Mouse (Mus musculus): ENCODE results near the gene Gm3233. TPM values are rescaled to one million over a fixed set of nuclear protein-coding genes. Genes with fewer than 3 reads are reported as not detected.
"Not testable (repeated sequence)": the region's sequence is repeated elsewhere in the genome, so short reads cannot be mapped to it uniquely, and the experiment has no call there.

Gm3233 gene
- total and polyA plus RNA-seq, 3 experiments: not detected

DNA sequence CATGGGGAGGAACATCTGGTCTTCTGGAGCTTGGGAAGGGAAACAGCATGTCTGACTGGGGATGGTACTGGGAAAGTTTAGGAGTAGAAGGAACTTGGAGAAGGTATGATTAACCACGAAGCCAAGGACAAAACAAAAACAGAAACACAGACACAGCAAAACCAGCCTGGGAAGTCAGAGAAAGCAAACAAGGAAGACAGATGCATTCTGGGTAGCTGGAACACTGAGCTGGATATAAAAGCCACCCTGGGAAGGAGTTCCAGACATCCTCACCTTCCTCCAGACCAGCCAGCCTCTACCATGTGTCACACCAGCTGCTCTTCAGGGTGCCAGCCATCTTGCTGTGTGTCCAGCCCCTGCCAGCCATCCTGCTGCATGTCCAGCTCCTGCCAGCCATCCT lies 44.0 kb downstream of the Gm3233 start, which contains the start of gene Gm10142:
TSS of gene Gm10142 (plus strand) at position 301 of the 400 bp plus-strand sequence.
- no peaks in the 10 kb centered on the region for H3K79me2 ChIP-seq (ENCODE audit: control insufficient read depth, insufficient read depth, low read length, poor library complexity)
- peaks cover 0 to 5% of the 10 kb centered on the region in 2 experiments; a peak in 1 of 4 replicates for H3K4me1 ChIP-seq (ENCODE audit: control insufficient read depth in 1 of 2, insufficient read depth in 2 of 2, low read length in 2 of 2)
- no peaks in the 10 kb centered on the region for H3K9me3 ChIP-seq (replicated peaks; ENCODE audit: insufficient read depth, low read length)
- H3K9ac ChIP-seq (ENCODE audit: control insufficient read depth, low read depth, low read length, poor library complexity, severe bottlenecking): no peak within 1 kb of the TSS
- H3K4me3 ChIP-seq (ENCODE audit: control insufficient read depth in 1 of 2, insufficient read depth in 1 of 2, low read depth in 2 of 2, low read length in 2 of 2): no peak within 1 kb of the TSS
- H3K27ac ChIP-seq (ENCODE audit: control insufficient read depth, low read depth, low read length): no peak within 1 kb of the TSS
- peaks cover 0 to 5% of the 10 kb centered on the region in 2 experiments; a peak in 2 of 4 replicates for H3K27me3 ChIP-seq (ENCODE audit: control insufficient read depth in 1 of 2, insufficient read depth in 2 of 2, low read length in 2 of 2)
- DNase-seq (ENCODE audit: low read depth, low spot score): no peak
- TF ChIP-seq ZMIZ1 (IDR thresholded peaks at IDR 0.05; ENCODE audit: low read depth, low read length) (no peak), MYC (IDR thresholded peaks at IDR 0.05; ENCODE audit: low read depth, low read length) (no peak), MAZ (IDR thresholded peaks at IDR 0.05; ENCODE audit: low read depth, low read length) (no peak), ZKSCAN1 (IDR thresholded peaks at IDR 0.05; ENCODE audit: low read depth, low read length) (no peak), GATA1 (IDR thresholded peaks at IDR 0.05; ENCODE audit: low read depth, low read length) (no peak), SMC3 (IDR thresholded peaks at IDR 0.05; ENCODE audit: low read depth, low read length) (no peak)
- H3K36me3 ChIP-seq (ENCODE audit: control insufficient read depth in 1 of 2, insufficient read depth in 2 of 2, low read length in 2 of 2): peaks cover 0 to 2% of the 10 kb centered on the region in 2 experiments; a peak in 1 of 4 replicates

DNA sequence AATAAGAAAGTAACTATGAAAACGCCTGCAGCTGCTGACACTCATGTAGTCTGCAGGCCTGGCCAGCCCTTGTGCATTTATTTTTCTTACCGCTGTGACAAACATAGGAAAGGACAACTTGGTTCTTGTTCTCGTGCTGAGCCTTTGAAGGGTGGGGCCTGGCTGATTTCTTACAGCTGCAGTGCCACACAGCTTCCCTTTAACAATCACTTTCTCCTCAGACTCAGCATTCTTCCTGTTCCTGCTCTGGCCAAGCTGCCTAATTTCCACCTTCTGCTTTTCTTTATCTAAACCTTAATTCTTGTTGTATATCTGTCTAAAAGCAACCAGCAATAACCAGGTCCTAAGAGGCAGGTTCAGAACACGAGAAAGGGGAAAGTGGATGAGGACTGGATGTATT lies 45.7 kb downstream of the Gm3233 start:
- H3K4me3 ChIP-seq (ENCODE audit: control insufficient read depth in 1 of 2, insufficient read depth in 1 of 2, low read depth in 2 of 2, low read length in 2 of 2): no peak overlapping the region

GRCm38 (mm10) chr10:77711157-77711556 lies 48.3 kb downstream of the Gm3233 start, which contains the start of gene Gm10024:
TSS of gene Gm10024 (plus strand) at chr10:77711457.
- not testable (repeated sequence) for H3K9me3 ChIP-seq (replicated peaks; ENCODE audit: insufficient read depth, low read length); H3K27ac ChIP-seq (ENCODE audit: control insufficient read depth, low read depth, low read length); H3K79me2 ChIP-seq (ENCODE audit: control insufficient read depth, insufficient read depth, low read length, poor library complexity); DNase-seq (ENCODE audit: low read depth, low spot score); H3K27me3 ChIP-seq (ENCODE audit: control insufficient read depth in 1 of 2, insufficient read depth in 2 of 2, low read length in 2 of 2); H3K9ac ChIP-seq (ENCODE audit: control insufficient read depth, low read depth, low read length, poor library complexity, severe bottlenecking); H3K4me3 ChIP-seq (ENCODE audit: control insufficient read depth in 1 of 2, insufficient read depth in 1 of 2, low read depth in 2 of 2, low read length in 2 of 2); H3K36me3 ChIP-seq (ENCODE audit: control insufficient read depth in 1 of 2, insufficient read depth in 2 of 2, low read length in 2 of 2); H3K4me1 ChIP-seq (ENCODE audit: control insufficient read depth in 1 of 2, insufficient read depth in 2 of 2, low read length in 2 of 2)

More for the DNA sequence above, 45.7 kb downstream of the Gm3233 start:
- DNase-seq (ENCODE audit: low read depth, low spot score): peak; percentile 67
- no peak overlapping the region for H3K9ac ChIP-seq (ENCODE audit: control insufficient read depth, low read depth, low read length, poor library complexity, severe bottlenecking)
- H3K36me3 ChIP-seq (ENCODE audit: control insufficient read depth in 1 of 2, insufficient read depth in 2 of 2, low read length in 2 of 2): peaks cover 0 to 2% of the 10 kb centered on the region in 2 experiments; a peak in 1 of 4 replicates
- TF ChIP-seq GATA1 (IDR thresholded peaks at IDR 0.05; ENCODE audit: low read depth, low read length) (0 out of 2 replicates have a peak, but pooled peaks have one; percentile 23), RAD21 (IDR thresholded peaks at IDR 0.05; ENCODE audit: low read depth, low read length) (no peak)
- peaks cover 0 to 5% of the 10 kb centered on the region in 2 experiments; a peak in 1 of 4 replicates for H3K4me1 ChIP-seq (ENCODE audit: control insufficient read depth in 1 of 2, insufficient read depth in 2 of 2, low read length in 2 of 2)
- H3K9me3 ChIP-seq (replicated peaks; ENCODE audit: insufficient read depth, low read length): no peaks in the 10 kb centered on the region
- H3K27ac ChIP-seq (ENCODE audit: control insufficient read depth, low read depth, low read length): no peak overlapping the region
- H3K79me2 ChIP-seq (ENCODE audit: control insufficient read depth, insufficient read depth, low read length, poor library complexity): no peaks in the 10 kb centered on the region
- H3K27me3 ChIP-seq (ENCODE audit: control insufficient read depth in 1 of 2, insufficient read depth in 2 of 2, low read length in 2 of 2): peaks cover 0 to 2% of the 10 kb centered on the region in 2 experiments; a peak in 1 of 4 replicates

DNA sequence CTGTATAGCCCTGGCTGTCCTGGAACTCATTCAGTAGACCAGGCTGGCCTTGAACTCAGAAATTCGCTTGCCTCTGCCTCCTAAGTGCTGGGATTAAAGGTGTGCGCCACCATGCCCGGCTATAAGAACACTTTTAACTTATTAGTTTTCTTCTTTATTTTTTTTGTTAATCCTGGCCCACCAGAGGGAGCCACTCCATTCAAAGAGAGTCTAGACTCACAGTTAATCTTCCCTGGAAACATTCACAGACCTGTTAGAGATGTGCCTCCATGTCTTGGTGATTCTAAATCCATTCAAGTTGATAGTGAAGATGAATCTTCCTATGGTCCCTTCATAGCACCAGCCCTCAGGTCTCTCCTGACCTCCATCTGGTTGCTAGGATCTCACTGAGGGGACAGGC lies 49.7 kb downstream of the Gm3233 start:
- Histone ChIP-seq H3K36me3 (ENCODE audit: control insufficient read depth in 1 of 2, insufficient read depth in 2 of 2, low read length in 2 of 2) (peaks cover 0 to 2% of the 10 kb centered on the region in 2 experiments; a peak in 1 of 4 replicates), H3K4me3 (ENCODE audit: control insufficient read depth in 1 of 2, insufficient read depth in 1 of 2, low read depth in 2 of 2, low read length in 2 of 2) (no peak overlapping the region), H3K27ac (ENCODE audit: control insufficient read depth, low read depth, low read length) (no peak overlapping the region), H3K9ac (ENCODE audit: control insufficient read depth, low read depth, low read length, poor library complexity, severe bottlenecking) (no peak overlapping the region), H3K9me3 (replicated peaks; ENCODE audit: insufficient read depth, low read length) (no peaks in the 10 kb centered on the region), H3K4me1 (ENCODE audit: control insufficient read depth in 1 of 2, insufficient read depth in 2 of 2, low read length in 2 of 2) (peaks cover 0 to 5% of the 10 kb centered on the region in 2 experiments; a peak in 1 of 4 replicates), H3K79me2 (ENCODE audit: control insufficient read depth, insufficient read depth, low read length, poor library complexity) (no peaks in the 10 kb centered on the region), H3K27me3 (ENCODE audit: control insufficient read depth in 1 of 2, insufficient read depth in 2 of 2, low read length in 2 of 2) (no peaks in the 10 kb centered on the region)
- DNase-seq (ENCODE audit: low read depth, low spot score): no peak
- TF ChIP-seq CTCF (IDR thresholded peaks at IDR 0.05 in 2 of 3, conservative IDR thresholded peaks at IDR 0.05 in 1 of 3; ENCODE audit: control insufficient read depth in 1 of 3, insufficient read depth in 1 of 3, low read depth in 2 of 3, low read length in 3 of 3, poor library complexity in 1 of 3, severe bottlenecking in 1 of 3) (peak in 1 of 3 experiments; percentile 22; a peak in 1 of 6 replicates), SIN3A (IDR thresholded peaks at IDR 0.05; ENCODE audit: low read length) (no peak), TAL1 (IDR thresholded peaks at IDR 0.05; ENCODE audit: low read length) (no peak), TBP (IDR thresholded peaks at IDR 0.05; ENCODE audit: low read depth, low read length) (no peak), MAX (IDR thresholded peaks at IDR 0.05; ENCODE audit: low read length) (no peak), MYC (IDR thresholded peaks at IDR 0.05; ENCODE audit: low read depth, low read length) (no peak), SMC3 (IDR thresholded peaks at IDR 0.05; ENCODE audit: low read depth, low read length) (peak; percentile 24)

Data from MEL (cell line).